Mouse (Mus musculus): ENCODE measurements around the gene Fbl. TPM values are rescaled to one million over a fixed set of nuclear protein-coding genes. Genes with fewer than 3 reads are reported as not detected.

Gene Fbl
- polyA plus RNA-seq, 1 experiment from 2014 or later, result 38.6 TPM

DNA sequence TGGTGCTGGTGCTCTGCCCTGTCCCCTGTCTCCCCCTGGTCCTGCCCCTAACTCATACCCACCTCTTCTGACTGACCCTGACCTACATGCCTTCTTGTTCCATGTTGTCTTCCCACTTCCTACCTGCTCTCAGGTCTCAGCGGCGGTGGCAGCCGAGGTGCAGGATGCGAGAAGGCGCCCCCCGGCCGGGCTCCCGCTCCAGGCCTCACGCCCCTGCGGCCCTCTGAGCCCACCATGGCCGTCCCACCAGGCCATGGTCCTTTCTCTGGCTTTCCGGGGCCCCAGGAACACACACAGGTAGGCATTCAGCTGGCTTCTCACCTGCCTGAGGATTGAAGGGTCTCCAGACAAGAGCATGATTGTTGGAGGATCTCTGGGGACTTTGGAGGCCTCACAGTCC is 11.9 kb downstream of the Fbl start:
- no peak overlapping the region for H3K4me3 ChIP-seq (ENCODE audit: low read depth, low read length)
- H3K4me2 ChIP-seq (ENCODE audit: low read depth), result peak overlapping the region; percentile 78; the same call in 1 of the 2 replicates
- no peaks in the 10 kb centered on the region for H3K27me3 ChIP-seq (ENCODE audit: control insufficient read depth, insufficient read depth, low read length)
- no peak for ATAC-seq (ENCODE audit: insufficient read depth, low FRiP score, low TSS enrichment)
- H3K36me3 ChIP-seq (ENCODE audit: control insufficient read depth, insufficient read depth, low read length), result peaks cover 33% of the 10 kb centered on the region
- H3K27ac ChIP-seq (ENCODE audit: low read depth, low read length), result no peak overlapping the region
- 97% methylated on average over 12 of the region's 12 CpGs for WGBS
- 0 out of 2 replicates have a peak, but pooled peaks cover 5% of the 10 kb centered on the region for H3K4me1 ChIP-seq (ENCODE audit: control insufficient read depth, insufficient read depth, low read length)
- no peak overlapping the region for H3K9ac ChIP-seq (ENCODE audit: low read length)
- no peak for DNase-seq (ENCODE audit: low spot score)
- no peaks in the 10 kb centered on the region for H3K9me3 ChIP-seq (ENCODE audit: control insufficient read depth, low read length)

DNA sequence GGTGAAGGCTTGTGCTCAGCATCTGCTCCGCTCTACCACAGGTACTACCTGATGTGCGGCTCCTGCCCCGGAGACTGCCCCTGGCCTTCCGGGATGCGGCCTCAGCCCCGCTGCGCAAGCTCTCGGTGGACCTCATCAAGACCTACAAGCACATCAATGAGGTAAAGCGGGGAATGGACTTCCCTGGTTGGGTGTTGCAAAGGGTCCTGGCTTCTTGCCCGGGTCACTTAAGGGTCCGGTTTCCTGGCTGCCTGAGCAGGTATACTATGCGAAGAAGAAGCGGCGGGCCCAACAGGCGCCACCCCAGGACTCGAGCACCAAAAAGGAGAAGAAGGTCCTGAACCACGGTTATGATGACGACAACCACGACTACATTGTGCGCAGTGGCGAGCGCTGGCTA is 12.8 kb downstream of the Fbl start:
- no peak for ATAC-seq (ENCODE audit: insufficient read depth, low FRiP score, low TSS enrichment)
- peaks cover 41% of the 10 kb centered on the region for H3K36me3 ChIP-seq (ENCODE audit: control insufficient read depth, insufficient read depth, low read length)
- no peak overlapping the region for H3K27ac ChIP-seq (ENCODE audit: low read depth, low read length)
- H3K9me3 ChIP-seq (ENCODE audit: control insufficient read depth, low read length), result no peaks in the 10 kb centered on the region
- no peaks in the 10 kb centered on the region for H3K27me3 ChIP-seq (ENCODE audit: control insufficient read depth, insufficient read depth, low read length)
- no peak overlapping the region for H3K4me2 ChIP-seq (ENCODE audit: low read depth)
- no peak overlapping the region for H3K4me3 ChIP-seq (ENCODE audit: low read depth, low read length)
- no peak overlapping the region for H3K9ac ChIP-seq (ENCODE audit: low read length)
- WGBS, result 94% methylated on average over 22 of the region's 22 CpGs
- DNase-seq (ENCODE audit: low spot score), result no peak
- 0 out of 2 replicates have a peak, but pooled peaks cover 5% of the 10 kb centered on the region for H3K4me1 ChIP-seq (ENCODE audit: control insufficient read depth, insufficient read depth, low read length)

DNA sequence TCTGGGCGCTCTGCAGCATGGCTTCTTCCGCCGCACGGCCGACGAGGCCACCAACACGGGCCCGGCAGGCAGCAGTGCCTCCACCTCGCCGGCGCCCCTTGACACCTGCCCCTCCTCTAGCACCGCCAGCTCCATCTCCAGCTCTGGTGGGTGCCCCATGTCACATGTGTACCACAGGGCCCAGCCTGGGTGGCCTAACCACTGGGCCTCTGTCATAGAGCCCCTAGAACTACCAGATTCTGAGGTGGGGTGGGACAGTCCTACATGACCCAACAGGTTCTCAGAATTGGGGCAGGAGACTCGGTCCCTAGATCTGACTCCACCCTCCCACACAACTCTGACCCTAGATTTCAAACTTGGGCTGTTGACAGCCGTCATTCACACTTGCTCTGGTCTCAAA is 16.4 kb downstream of the Fbl start:
- Histone ChIP-seq H3K4me2 (ENCODE audit: low read depth) (no peak overlapping the region), H3K9ac (ENCODE audit: low read length) (no peak overlapping the region), H3K4me1 (ENCODE audit: control insufficient read depth, insufficient read depth, low read length) (0 out of 2 replicates have a peak, but pooled peaks cover under 1% of the 10 kb centered on the region), H3K36me3 (ENCODE audit: control insufficient read depth, insufficient read depth, low read length) (peaks cover 54% of the 10 kb centered on the region), H3K4me3 (ENCODE audit: low read depth, low read length) (no peak overlapping the region), H3K9me3 (ENCODE audit: control insufficient read depth, low read length) (no peaks in the 10 kb centered on the region), H3K27me3 (ENCODE audit: control insufficient read depth, insufficient read depth, low read length) (no peaks in the 10 kb centered on the region), H3K27ac (ENCODE audit: low read depth, low read length) (no peak overlapping the region)
- ATAC-seq (ENCODE audit: insufficient read depth, low FRiP score, low TSS enrichment) (no peak), DNase-seq (ENCODE audit: low spot score) (no peak)
- WGBS, result 95% methylated on average over 14 of the region's 14 CpGs

DNA sequence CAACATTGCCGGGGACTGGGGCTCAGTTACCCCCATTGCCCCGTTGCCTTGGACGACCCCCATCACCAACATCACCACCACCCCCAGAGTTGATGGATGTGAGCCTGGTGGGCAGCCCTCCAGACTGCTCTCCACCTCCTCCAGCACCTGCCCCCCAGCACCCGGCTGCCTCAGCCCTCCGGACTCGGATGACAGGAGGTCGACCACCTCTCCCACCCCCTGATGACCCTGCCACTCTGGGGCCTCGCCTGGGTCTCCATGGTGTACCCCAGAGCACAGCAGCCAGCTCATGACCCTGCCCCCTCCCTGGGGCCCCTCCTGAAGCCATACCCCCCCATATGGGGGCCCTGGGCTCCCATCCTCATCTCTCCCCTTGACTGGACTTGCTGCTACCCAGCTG is 17.1 kb downstream of the Fbl start:
- Histone ChIP-seq H3K27ac (ENCODE audit: low read depth, low read length) (no peak overlapping the region), H3K27me3 (ENCODE audit: control insufficient read depth, insufficient read depth, low read length) (no peaks in the 10 kb centered on the region), H3K9me3 (ENCODE audit: control insufficient read depth, low read length) (no peaks in the 10 kb centered on the region), H3K9ac (ENCODE audit: low read length) (no peak overlapping the region), H3K36me3 (ENCODE audit: control insufficient read depth, insufficient read depth, low read length) (peaks cover 52% of the 10 kb centered on the region), H3K4me2 (ENCODE audit: low read depth) (no peak overlapping the region), H3K4me1 (ENCODE audit: control insufficient read depth, insufficient read depth, low read length) (no peaks in the 10 kb centered on the region), H3K4me3 (ENCODE audit: low read depth, low read length) (no peak overlapping the region)
- WGBS, result 87% methylated on average over 8 of the region's 8 CpGs
- DNase-seq (ENCODE audit: low spot score) (no peak), ATAC-seq (ENCODE audit: insufficient read depth, low FRiP score, low TSS enrichment) (no peak)

DNA sequence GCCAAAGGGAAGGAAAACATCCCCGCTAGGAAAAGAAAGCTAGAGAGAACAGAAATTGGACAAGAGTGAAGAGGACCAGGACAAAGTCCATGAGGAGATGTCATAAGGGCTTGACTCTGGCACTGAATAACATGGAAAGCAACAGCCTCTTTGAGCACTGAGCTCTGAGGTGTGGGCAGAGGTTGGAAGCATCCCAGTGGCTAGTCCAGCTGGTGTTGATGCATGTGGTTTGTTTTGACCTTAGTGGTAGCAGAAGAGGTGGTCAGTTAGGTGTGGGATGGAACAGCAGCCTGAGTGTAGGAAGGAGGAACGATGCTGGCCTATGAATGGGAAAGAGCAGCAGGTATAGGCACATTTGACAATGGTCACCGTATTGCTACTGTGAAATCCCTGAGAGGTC is 22.0 kb downstream of the Fbl start:
- no peak for ATAC-seq (ENCODE audit: insufficient read depth, low FRiP score, low TSS enrichment)
- DNase-seq (ENCODE audit: low spot score), result no peak
- 94% methylated on average over 3 of the region's 3 CpGs for WGBS
- Histone ChIP-seq H3K4me2 (ENCODE audit: low read depth) (no peak overlapping the region), H3K9ac (ENCODE audit: low read length) (no peak overlapping the region), H3K27ac (ENCODE audit: low read depth, low read length) (no peak overlapping the region), H3K9me3 (ENCODE audit: control insufficient read depth, low read length) (no peaks in the 10 kb centered on the region), H3K27me3 (ENCODE audit: control insufficient read depth, insufficient read depth, low read length) (no peaks in the 10 kb centered on the region), H3K36me3 (ENCODE audit: control insufficient read depth, insufficient read depth, low read length) (peaks cover 24% of the 10 kb centered on the region), H3K4me1 (ENCODE audit: control insufficient read depth, insufficient read depth, low read length) (no peaks in the 10 kb centered on the region), H3K4me3 (ENCODE audit: low read depth, low read length) (no peak overlapping the region)

DNA sequence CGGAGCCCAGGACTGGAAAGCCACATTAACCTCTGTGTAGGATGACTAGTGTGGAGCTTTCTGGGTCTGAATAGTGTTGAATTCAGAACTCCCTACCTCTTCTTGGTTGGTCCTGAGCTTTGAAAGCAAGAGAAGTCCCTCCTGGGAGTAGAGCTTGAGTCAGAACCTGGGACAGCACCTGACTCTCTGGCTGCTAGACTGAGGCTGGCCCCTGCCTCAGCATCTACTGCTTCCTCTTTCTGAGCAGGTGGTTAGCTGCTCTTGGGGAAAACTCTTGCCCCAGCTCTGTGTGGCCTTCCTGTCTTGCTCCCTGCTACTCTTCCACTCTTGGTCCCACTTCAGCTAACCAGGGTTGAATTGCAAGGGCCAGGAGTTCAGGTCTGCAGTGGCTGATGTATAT is 22.4 kb downstream of the Fbl start:
- no peaks in the 10 kb centered on the region for H3K9me3 ChIP-seq (ENCODE audit: control insufficient read depth, low read length)
- 93% methylated on average over 1 of the region's 1 CpGs for WGBS
- H3K4me1 ChIP-seq (ENCODE audit: control insufficient read depth, insufficient read depth, low read length), result no peaks in the 10 kb centered on the region
- H3K27ac ChIP-seq (ENCODE audit: low read depth, low read length), result no peak overlapping the region
- H3K4me2 ChIP-seq (ENCODE audit: low read depth), result no peak overlapping the region
- no peak for DNase-seq (ENCODE audit: low spot score)
- no peaks in the 10 kb centered on the region for H3K27me3 ChIP-seq (ENCODE audit: control insufficient read depth, insufficient read depth, low read length)
- H3K36me3 ChIP-seq (ENCODE audit: control insufficient read depth, insufficient read depth, low read length), result peaks cover 19% of the 10 kb centered on the region
- no peak for ATAC-seq (ENCODE audit: insufficient read depth, low FRiP score, low TSS enrichment)
- no peak overlapping the region for H3K9ac ChIP-seq (ENCODE audit: low read length)
- H3K4me3 ChIP-seq (ENCODE audit: low read depth, low read length), result no peak overlapping the region

DNA sequence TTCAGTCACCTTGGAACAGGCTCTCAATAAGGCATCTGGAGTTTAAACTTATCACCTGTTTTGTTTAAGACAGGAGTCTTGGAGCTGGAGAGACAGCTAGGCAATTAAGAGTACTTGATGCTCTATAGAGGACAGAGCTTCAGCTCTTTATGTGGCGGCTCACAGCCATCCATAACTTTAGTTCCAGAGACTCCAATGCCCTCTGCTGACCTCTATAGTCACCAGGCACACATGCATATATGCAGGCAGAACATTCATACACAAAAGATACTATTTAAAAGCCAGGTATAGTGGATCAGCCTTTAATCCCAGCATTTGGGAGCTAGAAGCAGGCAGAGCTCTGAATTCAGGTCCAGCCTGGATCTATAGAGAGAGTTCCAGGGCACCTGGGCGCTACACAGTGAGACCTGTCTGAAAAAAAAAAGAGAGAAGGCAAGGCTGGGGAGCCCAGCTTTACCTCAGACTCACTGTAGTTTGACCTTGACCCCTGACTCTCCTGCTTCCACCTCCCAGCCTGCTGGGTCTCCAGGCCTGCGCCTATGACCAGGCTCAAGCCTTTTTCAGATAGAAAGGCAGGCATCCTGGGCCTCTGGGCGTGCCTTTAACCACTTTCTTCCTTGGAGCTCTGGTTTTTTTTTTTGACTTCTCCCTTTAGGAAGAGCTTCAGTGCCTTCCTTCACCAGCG is 26.0 kb downstream of the Fbl start:
- WGBS, result 82% methylated on average over 5 of the region's 5 CpGs
- no peak for ATAC-seq (ENCODE audit: insufficient read depth, low FRiP score, low TSS enrichment)
- DNase-seq (ENCODE audit: low spot score), result no peak
- Histone ChIP-seq H3K4me2 (ENCODE audit: low read depth) (no peak overlapping the region), H3K27ac (ENCODE audit: low read depth, low read length) (no peak overlapping the region), H3K36me3 (ENCODE audit: control insufficient read depth, insufficient read depth, low read length) (no peaks in the 10 kb centered on the region; the same call in none of the 2 replicates), H3K4me3 (ENCODE audit: low read depth, low read length) (no peak overlapping the region), H3K9ac (ENCODE audit: low read length) (no peak overlapping the region), H3K27me3 (ENCODE audit: control insufficient read depth, insufficient read depth, low read length) (no peaks in the 10 kb centered on the region), H3K9me3 (ENCODE audit: control insufficient read depth, low read length) (no peaks in the 10 kb centered on the region), H3K4me1 (ENCODE audit: control insufficient read depth, insufficient read depth, low read length) (no peaks in the 10 kb centered on the region)

DNA sequence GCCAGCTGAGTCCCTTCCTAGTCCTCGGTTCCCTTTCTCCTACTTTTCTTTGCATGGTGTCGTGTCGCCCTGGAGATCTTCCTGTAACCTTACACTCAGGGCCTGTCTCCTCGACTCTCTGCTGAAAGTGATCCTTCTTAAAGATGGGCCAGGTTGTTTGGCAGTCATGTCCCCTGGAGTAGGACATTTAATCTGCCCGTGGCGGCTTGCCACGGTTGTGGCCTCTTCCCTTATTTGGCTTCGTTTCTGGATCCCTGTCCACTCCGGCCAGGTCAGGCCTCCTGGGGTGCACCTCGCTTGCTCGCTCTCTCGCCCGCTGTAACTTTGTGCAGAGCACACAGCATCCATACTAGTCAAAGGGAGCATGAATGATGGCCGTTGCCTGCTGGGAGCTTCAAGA is 27.0 kb downstream of the Fbl start:
- Histone ChIP-seq H3K9me3 (ENCODE audit: control insufficient read depth, low read length) (no peaks in the 10 kb centered on the region), H3K9ac (ENCODE audit: low read length) (no peak overlapping the region), H3K27ac (ENCODE audit: low read depth, low read length) (no peak overlapping the region), H3K27me3 (ENCODE audit: control insufficient read depth, insufficient read depth, low read length) (no peaks in the 10 kb centered on the region), H3K4me2 (ENCODE audit: low read depth) (no peak overlapping the region), H3K4me1 (ENCODE audit: control insufficient read depth, insufficient read depth, low read length) (no peaks in the 10 kb centered on the region), H3K4me3 (ENCODE audit: low read depth, low read length) (no peak overlapping the region), H3K36me3 (ENCODE audit: control insufficient read depth, insufficient read depth, low read length) (no peaks in the 10 kb centered on the region; the same call in none of the 2 replicates)
- DNase-seq (ENCODE audit: low spot score) (no peak), ATAC-seq (ENCODE audit: insufficient read depth, low FRiP score, low TSS enrichment) (no peak)
- 51% methylated on average over 14 of the region's 14 CpGs for WGBS

DNA sequence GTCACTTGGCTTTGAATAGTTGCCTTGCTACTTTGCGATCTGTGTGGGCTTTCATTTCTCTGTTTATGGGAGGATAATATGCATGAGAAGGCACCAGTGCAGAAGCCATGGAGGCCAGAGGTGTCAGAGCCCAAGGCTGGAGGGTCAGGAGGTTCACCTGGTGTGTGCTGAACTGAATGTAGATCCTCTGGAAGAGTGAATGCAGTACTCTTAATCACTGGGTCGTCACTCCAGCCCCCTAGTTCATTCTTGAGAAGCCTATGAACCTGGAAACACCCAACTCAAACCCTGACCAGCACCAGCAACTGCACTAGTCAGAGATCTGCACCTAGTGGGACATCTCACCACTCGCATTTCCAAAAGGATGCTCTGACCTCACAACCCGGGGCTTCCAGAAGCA is 29.5 kb downstream of the Fbl start:
- no peak overlapping the region for H3K4me2 ChIP-seq (ENCODE audit: low read depth)
- no peak overlapping the region for H3K4me3 ChIP-seq (ENCODE audit: low read depth, low read length)
- H3K36me3 ChIP-seq (ENCODE audit: control insufficient read depth, insufficient read depth, low read length), result no peaks in the 10 kb centered on the region; the same call in 1 of the 2 replicates
- no peak overlapping the region for H3K27ac ChIP-seq (ENCODE audit: low read depth, low read length)
- no peak overlapping the region for H3K9ac ChIP-seq (ENCODE audit: low read length)
- no peaks in the 10 kb centered on the region for H3K4me1 ChIP-seq (ENCODE audit: control insufficient read depth, insufficient read depth, low read length)
- H3K27me3 ChIP-seq (ENCODE audit: control insufficient read depth, insufficient read depth, low read length), result no peaks in the 10 kb centered on the region
- no peak for DNase-seq (ENCODE audit: low spot score)
- no peak for ATAC-seq (ENCODE audit: insufficient read depth, low FRiP score, low TSS enrichment)
- WGBS, result 79% methylated on average over 4 of the region's 4 CpGs
- no peaks in the 10 kb centered on the region for H3K9me3 ChIP-seq (ENCODE audit: control insufficient read depth, low read length)
